Mouse (Mus musculus) intestine, embryonic 14.5 days (tissue): Measurements from ENCODE around the gene Vstm2a. TPM values are rescaled to one million over a fixed set of nuclear protein-coding genes. Genes with fewer than 3 reads are reported as not detected.

Source experiments
- ATAC-seq: fragments of 200-750 bp; cut with Nextera tagmentation; replicated peaks from 2 replicates; pipeline ENCODE4 v1.8.0; 2017; ENCODE audit warnings: low read depth, moderate number of reproducible peaks, moderate TSS enrichment, moderate library complexity; ENCODE audit not compliant: low FRiP score, low TSS enrichment
- DNase-seq: peaks from one replicate; pipeline ENCODE4 v3.0.0-alpha.2; 2018; ENCODE audit warnings: low spot score
- H3K27ac ChIP-seq: fragments of 300-500 bp; sonication (generic); 2 replicates; pipeline ENCODE4 v1.5.1; 2014; ENCODE audit warnings: low read depth, mild to moderate bottlenecking, control low read depth
- H3K27me3 ChIP-seq: fragments of 300-500 bp; sonication (generic); replicated peaks from 2 replicates; pipeline ENCODE4 v1.6.1; 2014; ENCODE audit warnings: low read length, control low read depth; ENCODE audit not compliant: control insufficient read depth, insufficient read depth
- H3K36me3 ChIP-seq: fragments of 300-500 bp; sonication (generic); 2 replicates; pipeline ENCODE4 v1.6.1; 2014; ENCODE audit warnings: low read length, control low read depth; ENCODE audit not compliant: control insufficient read depth, insufficient read depth
- H3K4me1 ChIP-seq: fragments of 300-500 bp; sonication (generic); replicated peaks from 2 replicates; pipeline ENCODE4 v1.6.1; 2014; ENCODE audit warnings: low read length, control low read depth, mixed read lengths; ENCODE audit not compliant: control insufficient read depth, insufficient read depth
- H3K4me2 ChIP-seq: fragments of 300-500 bp; sonication (generic); 2 replicates; pipeline ENCODE4 v1.6.1; 2014; ENCODE audit warnings: low read length
- H3K4me3 ChIP-seq: fragments of 300-500 bp; sonication (generic); 2 replicates; pipeline ENCODE4 v1.5.1; 2014; ENCODE audit warnings: low read depth, low read length, control low read depth, mixed read lengths
- H3K9ac ChIP-seq: fragments of 300-500 bp; sonication (generic); 2 replicates; pipeline ENCODE4 v1.6.1; 2014; ENCODE audit warnings: mild to moderate bottlenecking, low read length
- H3K9me3 ChIP-seq: fragments of 300-500 bp; sonication (generic); 2 replicates; pipeline ENCODE4 v1.6.1; 2016; ENCODE audit warnings: low read length, control low read depth; ENCODE audit not compliant: control insufficient read depth
- WGBS: fragments of 180-500 bp; shearing (Covaris S2); extraction: QIAGEN DNeasy Blood & Tissue Kit; methylation state at CpG from one replicate; pipeline ENCODE4 v1.1.7; 2014; 5-methylcytosine and 5-hydroxymethylcytosine counted together
- polyA plus RNA-seq: library from polyadenylated mRNA; unstranded; fragments of >200 nt; fragmentation: Nextera tagmentation; extraction: Ambion mirVana; gene quantifications from 2 replicates; pipeline ENCODE4 v1.2.1, GENCODE M21; 2014

Vstm2a gene
- polyA plus RNA-seq, 1 experiment from 2014 or later, result 2.9 TPM

DNA sequence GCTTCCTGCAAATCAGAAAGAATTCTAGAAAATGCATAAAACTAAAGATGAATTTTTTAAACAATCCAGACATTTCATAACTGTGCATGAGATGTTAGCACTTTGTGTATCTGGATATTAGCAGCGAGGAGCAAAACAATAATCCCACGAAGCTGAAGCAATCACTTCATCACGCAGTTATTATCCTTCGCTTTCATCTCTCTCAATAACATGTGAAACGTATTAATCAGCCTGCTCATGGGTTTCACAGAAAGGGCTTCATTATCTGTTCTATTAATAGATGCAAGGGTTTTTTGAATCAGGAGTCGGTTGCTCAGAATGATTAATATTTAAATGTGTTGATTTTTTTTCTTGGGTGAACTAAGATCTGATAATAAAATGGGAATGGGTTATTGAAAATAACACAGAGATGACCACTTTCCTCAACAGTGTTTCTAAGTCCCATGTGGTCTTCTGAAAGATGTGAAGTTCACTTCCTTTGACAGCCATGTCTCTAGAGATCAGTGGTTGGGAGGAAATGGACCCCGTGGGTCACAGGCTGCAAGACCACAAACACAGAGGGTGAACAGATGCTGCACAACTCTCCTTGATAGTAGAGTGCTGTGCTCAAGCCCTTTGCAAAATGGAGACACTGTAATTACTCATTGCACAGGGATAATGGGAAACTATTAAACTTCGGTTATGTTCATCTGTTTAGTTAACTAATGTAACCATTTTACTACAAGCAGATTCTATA lies 109.5 kb downstream of the Vstm2a start:
- 78% methylated on average over 8 of the region's 8 CpGs for WGBS
- no peak overlapping the region for H3K4me2 ChIP-seq
- no peak overlapping the region for H3K27ac ChIP-seq
- H3K4me3 ChIP-seq, result no peak overlapping the region
- H3K27me3 ChIP-seq, result no peaks in the 10 kb centered on the region
- no peak overlapping the region for H3K9ac ChIP-seq
- no peaks in the 10 kb centered on the region for H3K4me1 ChIP-seq
- DNase-seq, result no peak
- H3K36me3 ChIP-seq, result no peaks in the 10 kb centered on the region
- no peaks in the 10 kb centered on the region for H3K9me3 ChIP-seq
- ATAC-seq, result no peak

DNA sequence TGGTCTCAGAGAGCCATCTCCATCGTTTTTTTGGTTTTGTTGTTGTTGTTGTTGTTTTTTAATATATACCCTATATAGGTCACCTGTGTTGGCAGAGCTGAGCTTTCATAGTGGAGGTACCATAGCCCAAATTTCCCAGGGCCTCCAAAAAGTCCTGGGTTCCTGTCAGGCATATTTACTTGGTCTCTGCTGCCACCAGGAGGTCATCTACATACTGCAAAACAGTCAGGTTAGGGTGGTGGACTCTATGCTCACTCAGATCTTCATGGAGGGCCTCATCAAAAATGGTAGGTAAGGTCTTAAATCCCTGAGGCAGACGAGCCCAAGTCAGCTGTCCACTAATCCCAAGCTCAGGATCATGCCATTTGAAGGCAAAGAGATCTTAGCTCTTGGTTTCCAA lies 146.1 kb downstream of the Vstm2a start:
- no peak overlapping the region for H3K9ac ChIP-seq
- WGBS, result 43% methylated on average over 2 of the region's 2 CpGs
- DNase-seq (no peak), ATAC-seq (no peak)
- H3K4me2 ChIP-seq, result no peak overlapping the region
- H3K4me1 ChIP-seq, result no peaks in the 10 kb centered on the region
- no peaks in the 10 kb centered on the region for H3K9me3 ChIP-seq
- no peaks in the 10 kb centered on the region for H3K36me3 ChIP-seq
- no peaks in the 10 kb centered on the region for H3K27me3 ChIP-seq
- no peak overlapping the region for H3K27ac ChIP-seq
- no peak overlapping the region for H3K4me3 ChIP-seq

GRCm38 (mm10) chr11:16411736-16412135 lies 154.2 kb downstream of the Vstm2a start:
- Histone ChIP-seq H3K4me1 (no peaks in the 10 kb centered on the region), H3K4me3 (no peak overlapping the region), H3K27me3 (no peaks in the 10 kb centered on the region), H3K4me2 (no peak overlapping the region), H3K27ac (no peak overlapping the region), H3K36me3 (no peaks in the 10 kb centered on the region), H3K9me3 (no peaks in the 10 kb centered on the region), H3K9ac (no peak overlapping the region)
- ATAC-seq, result 0 out of 2 replicates have a peak, but pooled peaks have one; percentile 8
- no peak for DNase-seq
- WGBS, result 23% methylated on average over 1 of the region's 1 CpGs

DNA sequence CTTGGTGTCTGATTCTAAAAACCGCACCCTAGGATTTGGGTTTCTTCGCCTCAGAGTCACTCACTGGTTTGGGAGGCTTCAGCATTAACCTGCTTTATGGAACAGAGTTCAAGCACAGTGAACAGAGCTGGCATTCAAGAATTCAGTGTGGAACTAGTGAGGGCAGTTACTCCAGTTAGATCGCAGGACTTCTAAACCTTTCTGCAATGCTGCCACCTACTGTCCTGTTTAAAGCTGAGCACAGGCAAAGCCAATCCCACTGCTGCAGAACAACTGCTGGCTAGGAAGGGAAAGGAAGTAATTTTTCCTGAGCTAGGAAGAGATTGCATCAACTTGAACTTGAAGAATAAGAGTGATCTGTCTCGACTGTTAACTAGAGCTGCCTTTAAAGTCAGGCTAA lies 155.1 kb downstream of the Vstm2a start:
- WGBS, result 26% methylated on average over 4 of the region's 4 CpGs
- no peaks in the 10 kb centered on the region for H3K9me3 ChIP-seq

DNA sequence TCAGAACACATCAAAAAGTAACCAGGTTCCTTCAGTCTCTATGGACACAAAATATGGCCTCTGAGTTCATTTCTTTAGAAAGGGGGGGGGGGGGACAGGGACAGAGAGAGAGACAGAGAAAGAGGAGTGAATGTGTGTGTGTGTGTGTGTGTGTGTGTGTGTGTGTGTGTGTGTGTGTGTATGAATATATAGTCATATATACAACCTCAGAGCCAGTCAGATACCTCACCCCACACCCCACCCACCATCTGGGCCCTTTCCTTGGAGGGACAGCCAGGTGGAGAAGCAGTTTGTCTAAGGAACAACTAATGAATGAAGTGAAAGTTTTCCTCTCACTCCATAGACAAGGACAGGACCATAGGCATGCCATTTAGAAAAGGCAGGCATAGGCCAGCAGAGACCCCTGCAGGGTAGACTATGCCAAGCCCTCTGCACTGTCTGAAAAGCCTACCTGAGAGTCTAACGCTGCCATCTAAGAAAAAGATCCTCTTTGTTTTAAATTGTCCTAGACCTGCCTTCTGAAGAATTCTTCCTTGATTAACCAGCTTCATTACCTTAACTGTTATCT lies 155.6 kb downstream of the Vstm2a start:
- DNase-seq (no peak), ATAC-seq (no peak)
- no peaks in the 10 kb centered on the region for H3K4me1 ChIP-seq
- H3K9me3 ChIP-seq, result no peaks in the 10 kb centered on the region
- H3K36me3 ChIP-seq, result no peaks in the 10 kb centered on the region
- H3K9ac ChIP-seq, result no peak overlapping the region
- no peak overlapping the region for H3K4me3 ChIP-seq
- no peak overlapping the region for H3K27ac ChIP-seq
- 29% methylated on average over 1 of the region's 1 CpGs for WGBS
- H3K4me2 ChIP-seq, result no peak overlapping the region
- no peaks in the 10 kb centered on the region for H3K27me3 ChIP-seq

More for the DNA sequence above, 155.1 kb downstream of the Vstm2a start:
- Histone ChIP-seq H3K4me2 (no peak overlapping the region), H3K4me3 (no peak overlapping the region), H3K9ac (no peak overlapping the region), H3K4me1 (no peaks in the 10 kb centered on the region), H3K36me3 (no peaks in the 10 kb centered on the region), H3K27ac (no peak overlapping the region), H3K27me3 (no peaks in the 10 kb centered on the region)
- peak; percentile 65 for DNase-seq
- peak; percentile 75; the same call in 1 of the 2 replicates for ATAC-seq

DNA sequence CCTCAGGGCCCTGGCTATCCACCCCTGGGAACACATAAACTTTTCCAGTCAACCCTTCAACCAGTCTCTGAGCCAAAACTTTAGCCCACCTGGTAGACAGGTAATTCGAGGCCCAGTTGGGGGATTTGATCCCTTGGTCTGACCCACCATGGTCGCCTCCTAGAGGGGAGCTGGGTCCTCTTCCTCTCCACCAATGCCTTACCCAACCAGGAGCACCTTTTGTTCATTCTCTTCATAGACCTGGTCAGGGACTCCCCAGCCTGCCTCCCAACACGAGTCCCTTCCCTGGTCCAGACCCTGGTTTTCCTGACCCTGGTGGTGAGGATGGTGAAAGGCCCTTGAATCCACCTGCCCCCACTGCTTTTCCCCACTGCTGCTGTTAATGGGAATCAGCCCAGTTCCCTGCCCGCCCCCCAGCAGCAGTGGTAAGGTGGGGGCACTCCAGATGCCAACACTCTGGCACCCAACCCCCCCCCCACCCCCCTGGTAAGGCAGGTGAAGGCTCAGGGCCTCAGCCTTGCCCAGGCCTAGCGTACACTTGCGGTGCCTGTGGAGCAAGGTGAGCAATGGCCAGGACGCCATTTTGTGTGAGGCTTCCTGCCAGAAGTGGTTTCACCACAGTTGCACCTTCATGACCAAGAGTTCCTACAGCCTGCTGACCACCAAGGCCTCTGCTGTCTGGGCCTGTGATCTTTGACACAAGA lies 182.2 kb downstream of the Vstm2a start:
- Histone ChIP-seq H3K27me3 (no peaks in the 10 kb centered on the region), H3K36me3 (no peaks in the 10 kb centered on the region), H3K4me1 (no peaks in the 10 kb centered on the region), H3K27ac (no peak overlapping the region), H3K9ac (no peak overlapping the region), H3K4me3 (no peak overlapping the region), H3K4me2 (no peak overlapping the region), H3K9me3 (no peaks in the 10 kb centered on the region)
- DNase-seq (no peak), ATAC-seq (no peak)
- 96% methylated on average over 7 of the region's 7 CpGs for WGBS
